In genomic region chr11:107027431-107028274, GRCm38 (mm10) we compare ENCODE assay signal across 8 mouse cellular contexts. TPM values are rescaled to one million over a fixed set of nuclear protein-coding genes. Genes with fewer than 3 reads are reported as not detected.
DNase-seq lines count a peak whose midpoint lies in the region; ATAC-seq lines count a peak whose summit lies in the region.

No protein-coding gene starts in this region.

- H3K27ac ChIP-seq in hindbrain, embryonic 13.5 days = peak overlapping the region; percentile 91
- no peak overlapping the region for H3K27ac ChIP-seq in macrophage

- no peaks in the 10 kb centered on the region for H3K9me3 ChIP-seq in hindbrain, embryonic 13.5 days

- peak overlapping the region; percentile 60 for H3K4me3 ChIP-seq in hindbrain, embryonic 13.5 days
- H3K4me3 ChIP-seq in macrophage (ENCODE audit: inconsistent target) = peak overlapping the region; percentile 48

- under 1% methylated on average over 97 of the region's 107 CpGs for WGBS in hindbrain, embryonic 13.5 days
- WGBS in macrophage (ENCODE audit: missing documents) = under 1% methylated on average over 73 of the region's 107 CpGs

- H3K36me3 ChIP-seq in hindbrain, embryonic 13.5 days = no peaks in the 10 kb centered on the region
- H3K36me3 ChIP-seq in macrophage (ENCODE audit: inconsistent target) = no peaks in the 10 kb centered on the region

- H3K4me2 ChIP-seq in hindbrain, embryonic 13.5 days = peak overlapping the region; percentile 90

- peak; percentile 95 for DNase-seq in ZHBTc4 (ENCODE audit: low read depth, low spot score)
- DNase-seq in cerebellum, postnatal 14 days = peak; percentile 92 to 94
- DNase-seq in frontal cortex, postnatal 14 days (ENCODE audit: low spot score in 2 of 2) = peak; percentile 81 to 82
- peak; percentile 76 to 90 for DNase-seq in left cerebral cortex, adult 18-20 months (ENCODE audit: low spot score in 2 of 2)
- peak; percentile 93 for DNase-seq in right cerebral cortex, postnatal 10 days (ENCODE audit: low spot score in 2 of 2)
- DNase-seq in urinary bladder, postnatal 36 days (ENCODE audit: low spot score in 2 of 2) = peak; percentile 81 to 84

- peak; percentile 93 for ATAC-seq in hindbrain, embryonic 13.5 days (ENCODE audit: low FRiP score)

- 0 out of 2 replicates have a peak, but pooled peaks cover 6% of the 10 kb centered on the region for H3K27me3 ChIP-seq in hindbrain, embryonic 13.5 days

- no peaks in the 10 kb centered on the region for H3K79me2 ChIP-seq in macrophage (ENCODE audit: inconsistent target)

- H3K9ac ChIP-seq in hindbrain, embryonic 13.5 days = peak overlapping the region; percentile 79

- H3K4me1 ChIP-seq in hindbrain, embryonic 13.5 days (replicated peaks) = peaks cover 37% of the 10 kb centered on the region

RNA-seq across cellular contexts. Expression of gene 1810010H24Rik, which starts 2.2 kb away (rescaled TPM):
- 5.4 and 5.6 TPM in 2 replicates for polyA plus RNA-seq in hindbrain, embryonic 13.5 days (2015; fragmentation: Nextera tagmentation; extraction: Ambion mirVana)
- total RNA-seq in left cerebral cortex, adult 18-20 months (2021) = 1 to 10 TPM; 3.2 to 4.7 TPM
- total RNA-seq in macrophage (2018; cell fraction: chromatin; rRNA removed) = 1 to 10 TPM in 1 of 26 experiments, under 1 TPM in 3, not detected in 22; 0.58 to 1.1 (median 0.79) TPM
- total RNA-seq in macrophage (2018; cell fraction: cytosol; rRNA removed) = under 1 TPM; 0.15 to 0.78 (median 0.45) TPM
- 1 to 10 TPM in 5 of 26 experiments, under 1 TPM in 12, not detected in 9; 0.31 to 1.9 (median 0.84) TPM for total RNA-seq in macrophage (2018; cell fraction: nucleus; rRNA removed)
- polyA plus RNA-seq in macrophage (2018) = 0.27 to 0.42 TPM (median 0.29 TPM) in 3 replicates

RNA-seq across cellular contexts. Expression of gene Kpna2, which starts 28.3 kb away (rescaled TPM):
- polyA plus RNA-seq in hindbrain, embryonic 13.5 days (2015; fragmentation: Nextera tagmentation; extraction: Ambion mirVana) = 189 TPM in 2 replicates
- total RNA-seq in left cerebral cortex, adult 18-20 months (2021) = 10 to 100 TPM; 21.9 to 26.6 TPM
- total RNA-seq in macrophage (2018; cell fraction: chromatin; rRNA removed) = 10 to 100 TPM in 25 of 26 experiments, 1 to 10 TPM in 1; 9.1 to 35.4 (median 18.8) TPM
- 10 to 100 TPM; 25.5 to 44.3 (median 37.9) TPM for total RNA-seq in macrophage (2018; cell fraction: cytosol; rRNA removed)
- 10 to 100 TPM in 24 of 26 experiments, 1 to 10 TPM in 2; 8.6 to 53.7 (median 19.9) TPM for total RNA-seq in macrophage (2018; cell fraction: nucleus; rRNA removed)
- polyA plus RNA-seq in macrophage (2018) = 36.6 to 71.0 TPM (median 57.2 TPM) in 3 replicates
